Mouse (Mus musculus): ENCODE measurements around the gene Nr6a1. TPM values are rescaled to one million over a fixed set of nuclear protein-coding genes. Genes with fewer than 3 reads are reported as not detected.

Gene Nr6a1
- 1.6 and 1.9 TPM in 2 replicates for polyA plus RNA-seq (2014; fragmentation: Nextera tagmentation; extraction: Ambion mirVana)

DNA sequence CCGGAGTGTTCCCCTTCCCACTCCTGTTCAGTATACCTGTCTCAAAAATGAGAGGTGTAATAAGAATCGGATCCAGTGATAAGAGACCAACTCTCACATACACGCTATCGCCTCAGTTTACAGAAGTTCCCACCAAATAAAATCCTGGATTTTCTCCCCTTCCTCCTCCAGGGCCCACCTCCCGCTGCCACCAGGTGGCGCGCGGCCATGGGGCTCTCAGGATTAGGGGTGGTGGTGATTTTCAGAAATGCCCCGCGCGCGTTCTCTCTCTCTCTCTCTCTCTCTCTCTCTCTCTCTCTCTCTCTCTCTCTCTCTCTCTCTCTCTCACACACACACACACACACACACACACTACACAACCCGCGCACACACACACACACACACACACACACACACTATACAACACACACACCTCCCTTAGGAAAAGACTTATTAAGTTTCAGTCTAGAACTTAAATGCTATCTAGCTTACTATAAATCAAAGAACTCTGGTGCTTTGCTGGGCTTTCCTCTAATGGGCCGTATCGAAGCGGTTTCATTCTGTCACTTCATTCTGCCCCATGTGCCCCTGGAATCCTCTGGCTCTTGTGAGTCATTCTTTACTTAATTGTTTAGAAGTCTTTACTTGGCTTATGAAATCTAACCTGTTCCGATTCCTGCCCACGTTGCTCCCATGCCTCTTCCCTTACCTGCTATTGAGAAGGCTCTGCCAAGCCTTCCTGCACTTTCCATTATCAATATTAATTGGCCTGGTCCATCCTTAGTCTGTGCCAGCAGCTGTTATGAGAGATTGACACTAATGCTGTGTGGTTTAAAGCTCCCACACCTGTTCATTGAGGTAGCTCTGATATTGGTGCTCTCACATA lies at the start of gene Nr6a1:
TSS of gene Nr6a1 (minus strand) at position 574 of the 865 bp plus-strand sequence.
- Histone ChIP-seq H3K4me1 (ENCODE audit: control insufficient read depth, insufficient read depth, low read length) (peaks cover 5% of the 10 kb centered on the region; the same call in 1 of the 2 replicates), H3K9ac (ENCODE audit: low read depth, low read length) (no peak within 1 kb of the TSS), H3K27ac (ENCODE audit: low read depth, low read length) (no peak within 1 kb of the TSS), H3K27me3 (ENCODE audit: control insufficient read depth, insufficient read depth, low read length) (0 out of 2 replicates have a peak, but pooled peaks cover under 1% of the 10 kb centered on the region), H3K36me3 (ENCODE audit: control insufficient read depth, insufficient read depth, low read length) (no peaks in the 10 kb centered on the region), H3K9me3 (replicated peaks; ENCODE audit: control insufficient read depth, low read length) (no peaks in the 10 kb centered on the region), H3K4me2 (peak within 1 kb of the TSS; percentile 70), H3K4me3 (ENCODE audit: low read depth, low read length) (peak within 1 kb of the TSS; percentile 40)
- peak; percentile 39; the same call in 1 of the 2 replicates for ATAC-seq (replicated peaks; ENCODE audit: insufficient number of reproducible peaks, low FRiP score, low TSS enrichment)
- 11% methylated on average over 19 of the region's 19 CpGs for WGBS (ENCODE audit: insufficient replicate concordance)

GRCm38 (mm10) chr2:38975941-38976805 lies 48.7 kb upstream of the Nr6a1 start:
- H3K27me3 ChIP-seq (ENCODE audit: control insufficient read depth, insufficient read depth, low read length) = no peaks in the 10 kb centered on the region
- no peaks in the 10 kb centered on the region for H3K4me1 ChIP-seq (ENCODE audit: control insufficient read depth, insufficient read depth, low read length)
- H3K4me3 ChIP-seq (ENCODE audit: low read depth, low read length) = no peak overlapping the region
- no peaks in the 10 kb centered on the region for H3K36me3 ChIP-seq (ENCODE audit: control insufficient read depth, insufficient read depth, low read length)
- WGBS (ENCODE audit: insufficient replicate concordance) = 67% methylated on average over 20 of the region's 21 CpGs
- no peak overlapping the region for H3K27ac ChIP-seq (ENCODE audit: low read depth, low read length)
- ATAC-seq (replicated peaks; ENCODE audit: insufficient number of reproducible peaks, low FRiP score, low TSS enrichment) = no peak
- H3K9me3 ChIP-seq (replicated peaks; ENCODE audit: control insufficient read depth, low read length) = no peaks in the 10 kb centered on the region
- H3K9ac ChIP-seq (ENCODE audit: low read depth, low read length) = no peak overlapping the region
- no peak overlapping the region for H3K4me2 ChIP-seq

DNA sequence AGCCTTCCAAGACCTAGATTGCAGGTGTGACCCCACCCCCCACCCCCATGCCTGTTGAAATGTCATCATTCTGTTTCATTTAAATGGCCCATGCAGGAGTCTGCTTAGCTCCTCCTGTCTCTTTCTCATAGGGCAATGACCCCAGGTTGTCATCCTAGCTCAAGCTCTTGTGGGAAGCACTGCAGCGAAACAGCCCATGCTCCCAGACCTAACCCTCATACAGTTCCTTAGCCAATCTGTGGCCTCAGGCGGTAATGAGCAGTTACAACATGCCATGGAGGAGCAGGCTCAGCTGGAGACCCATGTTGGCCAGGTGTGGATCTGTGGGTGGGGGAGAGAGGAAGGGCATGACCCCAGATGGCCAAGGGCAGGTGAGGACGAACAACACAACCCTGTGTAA lies 47.7 kb upstream of the Nr6a1 start:
- Histone ChIP-seq H3K27me3 (ENCODE audit: control insufficient read depth, insufficient read depth, low read length) (no peaks in the 10 kb centered on the region), H3K4me2 (no peak overlapping the region), H3K4me3 (ENCODE audit: low read depth, low read length) (no peak overlapping the region), H3K36me3 (ENCODE audit: control insufficient read depth, insufficient read depth, low read length) (no peaks in the 10 kb centered on the region), H3K27ac (ENCODE audit: low read depth, low read length) (no peak overlapping the region), H3K9me3 (replicated peaks; ENCODE audit: control insufficient read depth, low read length) (no peaks in the 10 kb centered on the region), H3K4me1 (ENCODE audit: control insufficient read depth, insufficient read depth, low read length) (no peaks in the 10 kb centered on the region), H3K9ac (ENCODE audit: low read depth, low read length) (no peak overlapping the region)
- no peak for ATAC-seq (replicated peaks; ENCODE audit: insufficient number of reproducible peaks, low FRiP score, low TSS enrichment)
- WGBS (ENCODE audit: insufficient replicate concordance) = 68% methylated on average over 3 of the region's 3 CpGs

- H3K4me2 ChIP-seq = no peak overlapping the region
- H3K27me3 ChIP-seq (ENCODE audit: control insufficient read depth, insufficient read depth, low read length) = no peaks in the 10 kb centered on the region
- no peaks in the 10 kb centered on the region for H3K36me3 ChIP-seq (ENCODE audit: control insufficient read depth, insufficient read depth, low read length)
- H3K4me3 ChIP-seq (ENCODE audit: low read depth, low read length) = no peak overlapping the region
- no peak overlapping the region for H3K27ac ChIP-seq (ENCODE audit: low read depth, low read length)
- H3K9ac ChIP-seq (ENCODE audit: low read depth, low read length) = no peak overlapping the region
- H3K9me3 ChIP-seq (replicated peaks; ENCODE audit: control insufficient read depth, low read length) = no peaks in the 10 kb centered on the region
- H3K4me1 ChIP-seq (ENCODE audit: control insufficient read depth, insufficient read depth, low read length) = no peaks in the 10 kb centered on the region
- WGBS (ENCODE audit: insufficient replicate concordance) = 25% methylated on average over 2 of the region's 2 CpGs
- ATAC-seq (replicated peaks; ENCODE audit: insufficient number of reproducible peaks, low FRiP score, low TSS enrichment) = no peak
Observed at GRCm38 (mm10) chr2:38974171-38974570, 46.7 kb upstream of the Nr6a1 start.

DNA sequence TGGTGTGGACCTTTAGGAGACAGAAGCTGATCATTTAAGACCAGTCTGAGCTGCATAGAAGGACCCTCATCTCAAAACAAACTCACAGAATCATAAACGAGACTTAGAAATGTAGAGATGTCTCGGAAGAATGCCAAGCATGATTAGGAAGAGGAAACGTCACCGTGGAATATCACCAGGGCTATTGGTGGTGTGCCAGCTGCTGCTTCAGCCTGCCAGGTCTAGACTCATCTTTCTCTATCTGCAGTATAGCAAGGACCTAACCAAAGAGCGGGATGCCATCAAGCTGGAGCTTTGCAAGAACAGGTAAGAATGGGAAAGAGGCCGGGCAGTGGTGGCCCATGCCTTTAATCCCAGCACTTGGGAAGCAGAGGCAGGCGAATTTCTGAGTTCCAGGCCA lies 46.2 kb upstream of the Nr6a1 start:
- Histone ChIP-seq H3K36me3 (ENCODE audit: control insufficient read depth, insufficient read depth, low read length) (no peaks in the 10 kb centered on the region), H3K4me2 (no peak overlapping the region), H3K27me3 (ENCODE audit: control insufficient read depth, insufficient read depth, low read length) (no peaks in the 10 kb centered on the region), H3K4me3 (ENCODE audit: low read depth, low read length) (no peak overlapping the region), H3K27ac (ENCODE audit: low read depth, low read length) (no peak overlapping the region), H3K9ac (ENCODE audit: low read depth, low read length) (no peak overlapping the region), H3K9me3 (replicated peaks; ENCODE audit: control insufficient read depth, low read length) (no peaks in the 10 kb centered on the region), H3K4me1 (ENCODE audit: control insufficient read depth, insufficient read depth, low read length) (no peaks in the 10 kb centered on the region)
- ATAC-seq (replicated peaks; ENCODE audit: insufficient number of reproducible peaks, low FRiP score, low TSS enrichment) = no peak
- WGBS (ENCODE audit: insufficient replicate concordance) = 74% methylated on average over 7 of the region's 7 CpGs

GRCm38 (mm10) chr2:38973223-38973622 lies 45.7 kb upstream of the Nr6a1 start:
- Histone ChIP-seq H3K36me3 (ENCODE audit: control insufficient read depth, insufficient read depth, low read length) (no peaks in the 10 kb centered on the region), H3K9ac (ENCODE audit: low read depth, low read length) (no peak overlapping the region), H3K27me3 (ENCODE audit: control insufficient read depth, insufficient read depth, low read length) (no peaks in the 10 kb centered on the region), H3K4me3 (ENCODE audit: low read depth, low read length) (no peak overlapping the region), H3K4me2 (no peak overlapping the region), H3K4me1 (ENCODE audit: control insufficient read depth, insufficient read depth, low read length) (no peaks in the 10 kb centered on the region), H3K9me3 (replicated peaks; ENCODE audit: control insufficient read depth, low read length) (no peaks in the 10 kb centered on the region), H3K27ac (ENCODE audit: low read depth, low read length) (no peak overlapping the region)
- ATAC-seq (replicated peaks; ENCODE audit: insufficient number of reproducible peaks, low FRiP score, low TSS enrichment) = no peak
- 29% methylated on average over 2 of the region's 2 CpGs for WGBS (ENCODE audit: insufficient replicate concordance)

DNA sequence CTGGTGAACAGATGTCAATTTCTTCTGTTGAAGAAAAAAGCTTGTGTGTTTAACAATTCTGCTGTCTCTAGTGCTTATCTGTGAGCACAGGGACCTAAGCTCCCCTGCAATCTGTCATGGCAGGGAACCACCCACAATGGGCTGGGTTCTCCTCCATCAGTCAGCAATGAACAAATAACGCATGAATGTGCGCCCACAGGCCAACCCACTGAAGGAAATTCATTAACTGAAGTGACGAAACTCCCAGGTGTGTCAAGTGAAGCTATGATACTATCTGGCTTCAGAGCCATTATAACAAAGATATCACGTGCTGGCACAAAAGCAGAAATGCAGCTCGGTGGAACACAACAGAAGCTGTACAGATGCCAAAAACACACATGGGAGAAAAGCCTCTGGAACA lies 42.6 kb upstream of the Nr6a1 start:
- WGBS (ENCODE audit: insufficient replicate concordance) = 78% methylated on average over 5 of the region's 5 CpGs

GRCm38 (mm10) chr2:38969650-38970049 lies 42.2 kb upstream of the Nr6a1 start:
- Histone ChIP-seq H3K9ac (ENCODE audit: low read depth, low read length) (no peak overlapping the region), H3K36me3 (ENCODE audit: control insufficient read depth, insufficient read depth, low read length) (no peaks in the 10 kb centered on the region), H3K27ac (ENCODE audit: low read depth, low read length) (no peak overlapping the region), H3K4me3 (ENCODE audit: low read depth, low read length) (no peak overlapping the region), H3K27me3 (ENCODE audit: control insufficient read depth, insufficient read depth, low read length) (no peaks in the 10 kb centered on the region), H3K9me3 (replicated peaks; ENCODE audit: control insufficient read depth, low read length) (no peaks in the 10 kb centered on the region), H3K4me2 (no peak overlapping the region), H3K4me1 (ENCODE audit: control insufficient read depth, insufficient read depth, low read length) (no peaks in the 10 kb centered on the region)
- ATAC-seq (replicated peaks; ENCODE audit: insufficient number of reproducible peaks, low FRiP score, low TSS enrichment) = no peak
- WGBS (ENCODE audit: insufficient replicate concordance) = 82% methylated on average over 2 of the region's 2 CpGs

More for the DNA sequence above, 42.6 kb upstream of the Nr6a1 start:
- H3K4me1 ChIP-seq (ENCODE audit: control insufficient read depth, insufficient read depth, low read length) = no peaks in the 10 kb centered on the region
- no peak overlapping the region for H3K4me3 ChIP-seq (ENCODE audit: low read depth, low read length)
- no peak for ATAC-seq (replicated peaks; ENCODE audit: insufficient number of reproducible peaks, low FRiP score, low TSS enrichment)
- no peak overlapping the region for H3K9ac ChIP-seq (ENCODE audit: low read depth, low read length)
- H3K27me3 ChIP-seq (ENCODE audit: control insufficient read depth, insufficient read depth, low read length) = no peaks in the 10 kb centered on the region
- no peak overlapping the region for H3K27ac ChIP-seq (ENCODE audit: low read depth, low read length)
- no peaks in the 10 kb centered on the region for H3K36me3 ChIP-seq (ENCODE audit: control insufficient read depth, insufficient read depth, low read length)
- H3K4me2 ChIP-seq = no peak overlapping the region
- no peaks in the 10 kb centered on the region for H3K9me3 ChIP-seq (replicated peaks; ENCODE audit: control insufficient read depth, low read length)

All from heart, embryonic 11.5 days (tissue).